Mouse (Mus musculus): Measurements from ENCODE around the gene Pmepa1.

The Pmepa1 gene

DNA sequence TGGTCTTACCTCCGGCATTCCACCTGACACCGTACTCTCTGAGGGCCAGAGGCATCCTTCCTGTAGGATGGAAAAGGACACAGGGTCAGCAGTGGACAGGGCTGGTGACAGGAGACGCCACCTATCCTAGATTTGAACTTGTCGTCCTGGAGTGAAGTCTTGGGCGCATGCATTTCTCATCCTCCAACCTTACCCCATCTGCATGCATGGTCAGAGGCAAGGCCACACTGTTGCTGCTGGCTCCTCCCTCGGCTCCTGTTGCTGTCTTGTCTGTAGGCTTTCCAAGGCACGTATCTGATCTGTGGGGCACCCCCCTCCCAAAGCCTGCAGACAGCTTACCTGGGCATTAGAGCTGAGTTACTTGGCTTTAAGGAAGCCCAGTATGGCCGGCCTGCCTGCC is 47.8 kb downstream of the Pmepa1 start:
- intact Hi-C loops (cut with DNase I): no loop called here

- intact Hi-C loops (cut with DNase I): no loop called here
Observed at GRCm38 (mm10) chr2:173226792-173227191, 49.5 kb downstream of the Pmepa1 start.

GRCm38 (mm10) chr2:173225906-173226305 is 50.4 kb downstream of the Pmepa1 start:
- intact Hi-C loops (cut with DNase I): no loop called here

GRCm38 (mm10) chr2:173224832-173225231 is 51.5 kb downstream of the Pmepa1 start:
- intact Hi-C loops (cut with DNase I): no loop called here

- intact Hi-C loops (cut with DNase I): no loop called here
Observed at GRCm38 (mm10) chr2:173224097-173224496, 52.2 kb downstream of the Pmepa1 start.

DNA sequence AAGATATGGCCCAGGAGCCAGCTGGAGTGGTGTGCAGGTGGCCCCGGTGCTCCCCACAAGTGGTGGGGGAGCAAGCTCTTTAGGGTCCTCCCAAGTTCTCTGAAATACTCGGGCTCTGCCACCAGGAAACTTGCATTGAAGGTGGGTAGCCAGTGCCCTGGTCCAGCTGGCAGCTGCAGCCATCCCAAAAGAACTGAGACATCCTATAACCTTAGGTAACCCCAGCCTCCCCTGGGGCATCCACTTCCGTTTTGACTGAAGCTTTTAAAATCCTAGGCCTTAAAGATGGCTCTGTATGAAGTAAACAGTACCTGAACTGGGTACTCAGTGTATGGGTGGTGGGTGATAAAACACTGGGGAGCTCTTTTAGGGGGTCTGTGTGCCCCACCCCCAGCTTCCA is 52.8 kb downstream of the Pmepa1 start:
- intact Hi-C loops (cut with DNase I): no loop called here

DNA sequence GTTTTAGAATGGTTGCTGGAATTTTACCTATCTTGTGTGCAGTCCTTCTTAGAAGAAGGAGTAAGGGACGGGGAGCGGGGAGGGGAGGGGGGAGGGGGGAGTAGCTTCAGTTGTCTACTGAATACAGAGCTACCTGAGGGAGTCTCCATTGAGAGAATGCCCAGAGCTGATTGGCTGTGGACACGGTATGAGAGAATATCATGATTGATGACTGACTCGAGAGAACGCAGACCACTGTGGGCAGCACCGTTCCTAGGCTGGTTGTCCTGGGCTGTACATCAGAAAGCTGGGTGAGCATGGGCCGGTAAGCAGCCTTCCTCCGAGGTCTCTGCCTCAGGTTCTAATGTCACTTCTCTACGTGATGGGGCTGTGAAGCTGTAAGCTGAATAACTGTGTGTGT is 55.6 kb downstream of the Pmepa1 start:
- intact Hi-C loops (cut with DNase I): no loop called here

- intact Hi-C loops (cut with DNase I): no loop called here
Observed at GRCm38 (mm10) chr2:173219256-173219954, 56.9 kb downstream of the Pmepa1 start.

- intact Hi-C loops (cut with DNase I): no loop called here
Observed at GRCm38 (mm10) chr2:173218416-173219141, 57.8 kb downstream of the Pmepa1 start, which contains the start of gene Zbp1. Gene Zbp1 (minus strand): TSS chr2:173218923.

- intact Hi-C loops (cut with DNase I): no loop called here
Observed at GRCm38 (mm10) chr2:173217763-173218258, 58.5 kb downstream of the Pmepa1 start.

GRCm38 (mm10) chr2:173217246-173217645 is 59.1 kb downstream of the Pmepa1 start:
- intact Hi-C loops (cut with DNase I): no loop called here

DNA sequence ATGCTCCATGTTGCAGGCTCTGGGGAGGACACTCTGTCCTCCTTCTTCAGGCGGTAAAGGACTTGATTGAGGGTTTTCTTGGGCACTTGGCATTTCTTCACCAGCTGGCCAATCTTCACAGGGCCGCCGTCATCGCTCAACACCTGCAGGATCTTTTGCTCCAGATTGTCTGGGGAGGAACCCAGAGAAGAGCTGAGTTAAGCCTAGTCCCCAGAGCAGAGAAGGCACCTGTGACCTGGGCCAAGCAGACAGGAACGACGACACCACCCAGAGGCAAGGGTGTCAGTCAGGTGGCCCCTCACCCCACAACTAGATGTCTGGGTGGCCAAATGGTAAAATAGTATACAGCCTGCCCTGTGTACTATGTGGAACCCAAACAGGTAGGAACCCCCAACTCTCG is 59.5 kb downstream of the Pmepa1 start:
- intact Hi-C loops (cut with DNase I): no loop called here

DNA sequence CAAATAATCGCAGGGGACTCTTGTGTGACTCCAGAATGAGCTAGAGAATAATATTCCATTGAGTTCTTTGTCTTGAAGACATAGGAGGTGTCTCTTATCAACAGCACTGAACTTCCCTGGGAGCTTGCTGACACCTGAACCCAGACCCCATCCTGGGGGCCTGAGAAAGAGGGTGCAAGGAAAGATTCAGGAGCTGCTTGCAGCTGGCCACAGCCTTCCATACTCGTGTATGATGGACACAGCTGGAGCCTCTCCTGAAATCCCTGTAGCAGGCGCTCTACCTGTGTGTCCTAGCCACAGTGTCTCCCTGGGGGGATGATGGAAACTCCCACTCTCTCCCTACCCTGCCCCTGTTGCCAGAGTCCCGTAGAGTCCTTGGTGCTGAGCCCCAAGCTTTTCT is 64.1 kb downstream of the Pmepa1 start:
- intact Hi-C loops (cut with DNase I): no loop called here

GRCm38 (mm10) chr2:173209091-173209815 is 67.1 kb downstream of the Pmepa1 start:
- intact Hi-C loops (cut with DNase I): no loop called here

GRCm38 (mm10) chr2:173207051-173207450 is 69.3 kb downstream of the Pmepa1 start:
- intact Hi-C loops (cut with DNase I): no loop called here

DNA sequence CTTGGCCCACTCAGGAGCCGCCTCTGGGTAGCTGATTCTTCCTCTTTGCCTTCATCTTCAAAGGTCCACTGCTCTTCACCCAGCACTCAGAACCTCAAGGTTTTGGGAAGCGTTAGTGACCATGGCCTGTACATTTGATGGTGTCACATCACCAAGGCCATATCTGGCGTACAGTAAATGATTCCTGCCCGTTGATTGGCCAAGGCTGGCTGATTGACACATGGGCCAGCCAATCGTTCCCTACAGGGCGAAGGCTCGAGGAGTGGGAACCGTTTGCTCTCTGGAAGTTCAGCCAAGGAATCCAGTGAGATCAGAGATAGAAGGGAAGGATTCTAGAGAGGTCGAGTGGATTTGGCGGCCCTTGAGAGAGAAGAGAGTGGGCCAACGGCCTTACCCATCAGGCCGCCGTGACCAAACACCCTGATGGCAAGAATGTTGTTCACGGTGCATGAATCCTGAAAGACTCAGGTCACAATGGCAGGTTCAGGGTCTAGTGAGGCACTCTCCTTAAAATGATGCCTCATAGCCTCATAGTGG is 70.7 kb downstream of the Pmepa1 start:
- intact Hi-C loops (cut with DNase I): no loop called here

GRCm38 (mm10) chr2:173204671-173205070 is 71.7 kb downstream of the Pmepa1 start:
- intact Hi-C loops (cut with DNase I): no loop called here

DNA sequence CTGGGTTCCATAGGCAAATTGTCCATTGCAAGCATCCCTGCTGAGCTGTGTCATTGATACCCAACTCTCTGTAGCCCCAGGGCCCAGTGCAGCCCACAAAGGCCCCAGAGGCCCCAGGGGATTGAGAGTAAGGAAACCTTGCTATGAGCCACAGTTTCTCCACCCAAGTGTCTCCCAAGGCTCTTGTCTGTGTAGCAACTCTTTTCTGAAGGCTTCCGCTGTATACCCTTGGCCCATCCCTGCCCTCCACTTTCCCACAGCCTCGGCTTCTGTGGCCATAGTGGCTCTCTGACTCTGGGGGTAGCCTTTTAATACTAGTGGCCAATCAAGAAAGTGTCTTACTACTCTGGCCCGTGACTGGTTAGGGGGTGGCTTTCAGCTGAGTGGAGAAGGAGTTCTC is 72.6 kb downstream of the Pmepa1 start:
- intact Hi-C loops (cut with DNase I): no loop called here

DNA sequence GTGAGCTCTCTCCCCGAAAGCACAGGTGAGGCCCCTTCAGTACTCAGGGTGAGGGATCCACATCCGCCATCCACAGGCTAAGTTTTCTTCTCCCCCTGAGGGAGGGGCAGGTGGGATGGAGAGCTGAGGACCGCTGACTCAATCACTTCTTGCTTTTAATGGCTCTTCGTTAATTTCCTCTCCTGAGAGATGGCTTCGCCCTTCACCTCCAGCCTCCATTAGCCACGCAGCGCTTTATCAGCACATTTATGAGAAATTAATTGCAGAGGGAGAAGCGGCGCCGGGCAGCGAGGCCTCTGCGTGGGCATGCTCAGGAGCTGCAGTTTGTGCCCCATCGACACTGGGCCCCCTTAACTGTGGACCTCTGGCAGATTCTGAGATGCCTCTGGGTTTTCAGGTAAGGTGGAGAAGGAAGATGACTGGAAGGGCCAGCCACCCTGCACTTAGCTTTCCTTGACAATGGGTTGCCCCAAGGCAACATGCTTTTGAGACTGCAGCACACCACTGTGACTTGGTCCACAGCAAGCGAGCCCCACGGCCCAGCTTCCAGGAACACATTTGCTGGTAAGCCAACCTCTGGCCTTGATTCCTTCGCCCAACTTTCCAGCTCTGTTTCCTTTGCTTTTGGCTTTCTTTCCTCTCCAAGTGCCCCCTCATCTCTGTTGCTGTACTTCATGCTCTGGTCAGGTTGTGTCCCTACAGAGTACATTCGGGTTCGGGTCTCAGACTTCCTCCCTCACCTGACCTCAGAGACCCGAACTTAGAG is 73.2 kb downstream of the Pmepa1 start:
- intact Hi-C loops (cut with DNase I): no loop called here

- intact Hi-C loops (cut with DNase I): no loop called here
Observed at GRCm38 (mm10) chr2:173194796-173195195, 81.5 kb downstream of the Pmepa1 start.
